Comparison of ENCODE assay signal across 9 mouse cellular contexts in genomic region chr12:72854377-72855032, GRCm38 (mm10).
A peak's percentile ranks its signal among the peaks of the same experiment; 100 is the strongest.
DNase-seq lines count a peak whose midpoint lies in the region; ATAC-seq and TF ChIP-seq lines count a peak whose summit lies in the region.
"Had no signal": no experiment of that assay in that cellular context is flagged by ENCODE, and none has a peak within 500 bp of the region (broad histone marks: within the 10 kb centered on the region; RNA-seq: fewer than 3 reads in every experiment).

No protein-coding gene starts in this region.

- 8% methylated on average over 19 of the region's 19 CpGs for WGBS in kidney, postnatal 0 days
- WGBS in embryonic facial prominence, embryonic 12.5 days, result 4% methylated on average over 19 of the region's 19 CpGs
- WGBS in limb, embryonic 11.5 days, result 5% methylated on average over 19 of the region's 19 CpGs
- WGBS in neural tube, embryonic 14.5 days, result 4% methylated on average over 19 of the region's 19 CpGs

- TF ChIP-seq CTCF in kidney, postnatal 0 days (IDR thresholded peaks at IDR 0.05; ENCODE audit: low read depth), result no peak

- ATAC-seq in kidney, postnatal 0 days (replicated peaks; ENCODE audit: low FRiP score, low read depth), result no peak
- ATAC-seq in embryonic facial prominence, embryonic 12.5 days (ENCODE audit: insufficient number of reproducible peaks, insufficient read depth, low FRiP score, low TSS enrichment), result no peak
- ATAC-seq in limb, embryonic 11.5 days (ENCODE audit: insufficient number of reproducible peaks, low FRiP score, low TSS enrichment, low read depth), result no peak
- no peak for ATAC-seq in neural tube, embryonic 14.5 days (ENCODE audit: low read depth)

- no peaks in the 10 kb centered on the region for H3K4me1 ChIP-seq in kidney, postnatal 0 days (replicated peaks; ENCODE audit: insufficient read depth, low read length)
- H3K4me1 ChIP-seq in embryonic facial prominence, embryonic 12.5 days, result no peaks in the 10 kb centered on the region
- no peaks in the 10 kb centered on the region for H3K4me1 ChIP-seq in limb, embryonic 11.5 days (ENCODE audit: control insufficient read depth, insufficient read depth, low read length)
- no peaks in the 10 kb centered on the region for H3K4me1 ChIP-seq in neural tube, embryonic 14.5 days (ENCODE audit: control insufficient read depth, insufficient read depth, low read length)

- peak overlapping the region; percentile 26 for H3K4me2 ChIP-seq in kidney, postnatal 0 days (ENCODE audit: low read length)
- H3K4me2 ChIP-seq in embryonic facial prominence, embryonic 12.5 days (replicated peaks), result peak overlapping the region; percentile 38
- peak overlapping the region; percentile 27; the same call in 1 of the 2 replicates for H3K4me2 ChIP-seq in limb, embryonic 11.5 days (ENCODE audit: low read depth, severe bottlenecking)
- peak overlapping the region; percentile 1; the same call in 1 of the 2 replicates for H3K4me2 ChIP-seq in neural tube, embryonic 14.5 days (ENCODE audit: low read depth, low read length)

- H3K27ac ChIP-seq in kidney, postnatal 0 days, result no peak overlapping the region
- H3K27ac ChIP-seq in embryonic facial prominence, embryonic 12.5 days, result no peak overlapping the region
- H3K27ac ChIP-seq in limb, embryonic 11.5 days (replicated peaks; ENCODE audit: low read depth, low read length), result no peak overlapping the region
- H3K27ac ChIP-seq in neural tube, embryonic 14.5 days (ENCODE audit: low read depth, low read length), result no peak overlapping the region

- H3K9me3 ChIP-seq in kidney, postnatal 0 days (replicated peaks; ENCODE audit: low read length), result no peaks in the 10 kb centered on the region
- no peaks in the 10 kb centered on the region for H3K9me3 ChIP-seq in embryonic facial prominence, embryonic 12.5 days
- H3K9me3 ChIP-seq in limb, embryonic 11.5 days (ENCODE audit: control insufficient read depth, low read length), result no peaks in the 10 kb centered on the region
- no peaks in the 10 kb centered on the region for H3K9me3 ChIP-seq in neural tube, embryonic 14.5 days (ENCODE audit: control insufficient read depth, low read length)

- H3K4me3 ChIP-seq in kidney, postnatal 0 days (replicated peaks; ENCODE audit: low read depth, low read length), result no peak overlapping the region; the same call in 1 of the 2 replicates
- H3K4me3 ChIP-seq in embryonic facial prominence, embryonic 12.5 days, result peak overlapping the region; percentile 2; the same call in 1 of the 2 replicates
- no peak overlapping the region for H3K4me3 ChIP-seq in limb, embryonic 11.5 days (ENCODE audit: low read depth, low read length)
- no peak overlapping the region for H3K4me3 ChIP-seq in neural tube, embryonic 14.5 days (ENCODE audit: low read depth, low read length)
- H3K4me3 ChIP-seq: erythroblast, embryonic 14.5 days had no signal

- peak; percentile 33 for DNase-seq in kidney, postnatal 0 days (ENCODE audit: low spot score)
- no peak for DNase-seq in kidney, postnatal 25 days
- DNase-seq in limb, embryonic 11.5 days (ENCODE audit: low spot score), result peak; percentile 66
- DNase-seq in spleen, adult 12 weeks (ENCODE audit: low spot score), result no peak
- no peak for DNase-seq in yolk sac, embryonic 10.5 days (ENCODE audit: low spot score)
- DNase-seq in urinary bladder, postnatal 14 days (ENCODE audit: low spot score), result no peak

- no peaks in the 10 kb centered on the region for H3K36me3 ChIP-seq in kidney, postnatal 0 days (ENCODE audit: insufficient read depth, low read length)
- H3K36me3 ChIP-seq in embryonic facial prominence, embryonic 12.5 days, result no peaks in the 10 kb centered on the region
- no peaks in the 10 kb centered on the region for H3K36me3 ChIP-seq in limb, embryonic 11.5 days (ENCODE audit: control insufficient read depth, insufficient read depth, low read length)
- no peaks in the 10 kb centered on the region for H3K36me3 ChIP-seq in neural tube, embryonic 14.5 days (ENCODE audit: control insufficient read depth, insufficient read depth, low read length)

- H3K27me3 ChIP-seq in kidney, postnatal 0 days (ENCODE audit: insufficient read depth, low read length), result peaks cover 39% of the 10 kb centered on the region
- peaks cover 32% of the 10 kb centered on the region for H3K27me3 ChIP-seq in embryonic facial prominence, embryonic 12.5 days
- H3K27me3 ChIP-seq in limb, embryonic 11.5 days (ENCODE audit: control insufficient read depth, insufficient read depth, low read length), result peaks cover 14% of the 10 kb centered on the region
- H3K27me3 ChIP-seq in neural tube, embryonic 14.5 days (ENCODE audit: control insufficient read depth, insufficient read depth, low read length), result peaks cover 60% of the 10 kb centered on the region

- H3K9ac ChIP-seq in kidney, postnatal 0 days (ENCODE audit: low read depth, low read length), result no peak overlapping the region
- H3K9ac ChIP-seq in embryonic facial prominence, embryonic 12.5 days, result no peak overlapping the region
- no peak overlapping the region for H3K9ac ChIP-seq in limb, embryonic 11.5 days (ENCODE audit: low read length)
- no peak overlapping the region for H3K9ac ChIP-seq in neural tube, embryonic 14.5 days (replicated peaks; ENCODE audit: low read depth, low read length)

Comparison
In these comparisons a context has a peak if more than half of its experiments do, and no peak if none do; other contexts are left out.
1. DNase-seq: peak in kidney, postnatal 0 days (single experiment) and limb, embryonic 11.5 days (single experiment); none in kidney, postnatal 25 days (0 of 2), spleen, adult 12 weeks (single experiment), yolk sac, embryonic 10.5 days (single experiment) and urinary bladder, postnatal 14 days (single experiment).
2. Peak in every context shown above with its lines, with median percentiles within 50 percentile points of each other: H3K4me2 ChIP-seq.